Mouse (Mus musculus): ENCODE measurements around the gene Kiss1r. TPM values are rescaled to one million over a fixed set of nuclear protein-coding genes. Genes with fewer than 3 reads are reported as not detected.

Kiss1r gene
- polyA plus RNA-seq, 1 experiment from 2014 or later: 0.83 TPM

DNA sequence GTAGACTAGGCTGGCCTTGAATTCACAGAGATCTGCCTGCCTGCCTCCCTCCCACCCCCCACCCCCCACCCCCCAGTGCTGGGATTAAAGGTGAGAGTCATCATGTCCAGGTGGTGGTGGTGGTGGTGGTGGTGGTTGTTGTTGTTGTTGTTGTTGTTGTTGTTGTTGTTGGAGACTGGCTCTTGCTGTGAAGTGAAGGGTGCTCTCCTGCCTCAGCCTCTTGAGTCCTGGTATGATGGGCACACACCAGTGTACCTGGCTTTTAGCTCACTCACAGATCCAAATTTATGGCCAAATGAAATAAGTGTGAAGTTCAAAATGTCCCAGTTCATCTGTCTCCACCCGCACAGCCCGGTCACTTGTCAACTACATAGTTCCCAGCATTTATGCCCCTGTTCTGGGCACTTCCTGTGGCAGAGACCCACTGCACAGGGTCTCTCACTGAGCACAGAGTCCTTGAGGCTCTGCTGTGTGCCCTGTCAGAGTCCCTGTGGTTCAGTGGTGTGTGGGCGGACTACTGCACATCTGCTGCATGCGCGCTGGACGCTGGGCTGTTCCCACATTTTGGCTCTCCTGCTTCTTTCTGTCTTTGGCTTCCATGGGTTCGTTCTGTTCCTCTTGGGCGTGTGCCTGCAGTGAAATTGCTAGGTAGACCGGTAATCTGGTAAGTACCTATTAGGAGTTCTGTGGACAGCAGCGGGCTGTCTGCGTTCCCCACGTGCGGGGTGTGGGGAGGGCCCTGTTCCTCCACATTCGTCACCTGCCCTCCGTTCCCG, 18.2 kb downstream of the Kiss1r start:
- Histone ChIP-seq H3K4me2 (no peak overlapping the region), H3K4me3 (replicated peaks) (no peak overlapping the region), H3K9ac (no peak overlapping the region), H3K36me3 (peaks cover 8% of the 10 kb centered on the region; the same call in 1 of the 2 replicates), H3K27me3 (replicated peaks) (no peaks in the 10 kb centered on the region), H3K27ac (no peak overlapping the region), H3K4me1 (peaks cover 54% of the 10 kb centered on the region), H3K9me3 (no peaks in the 10 kb centered on the region)
- 82% methylated on average over 16 of the region's 16 CpGs for WGBS
- ATAC-seq (ENCODE audit: insufficient read depth, low FRiP score, low read depth): no peak

DNA sequence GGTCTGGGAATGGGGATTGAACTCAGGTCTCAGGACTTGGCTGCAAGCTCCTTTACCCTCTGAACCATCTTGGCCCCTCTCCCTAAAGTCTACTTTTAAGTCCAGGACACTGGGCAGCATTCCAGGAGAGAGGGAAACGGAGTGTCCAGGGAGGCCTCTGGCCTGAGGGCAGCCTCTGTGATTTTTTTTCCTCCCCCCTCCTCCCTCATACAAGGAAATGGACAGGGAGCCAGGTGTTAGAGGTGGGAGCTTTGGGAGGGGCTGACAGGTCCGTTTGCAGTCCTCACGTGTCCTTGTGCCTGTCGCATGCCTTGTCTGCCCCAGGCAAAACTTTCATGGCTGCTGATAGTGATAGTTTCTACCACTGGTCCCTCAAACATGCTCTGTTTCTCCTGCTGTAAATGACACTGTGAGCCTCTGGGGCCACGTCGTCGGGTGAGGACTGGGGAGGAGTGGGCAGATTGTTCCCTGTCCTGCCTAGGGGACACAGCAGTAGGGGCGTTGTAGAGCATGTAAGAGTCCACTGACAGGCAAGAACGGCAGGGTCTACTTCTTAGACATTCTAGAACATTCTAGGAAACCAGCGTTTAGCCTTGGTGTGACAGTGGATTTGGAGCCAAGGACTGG, 19.6 kb downstream of the Kiss1r start:
- Histone ChIP-seq H3K27me3 (replicated peaks) (no peaks in the 10 kb centered on the region), H3K9me3 (no peaks in the 10 kb centered on the region), H3K4me3 (replicated peaks) (no peak overlapping the region), H3K4me2 (peak overlapping the region; percentile 26), H3K36me3 (peaks cover 8% of the 10 kb centered on the region; the same call in 1 of the 2 replicates), H3K9ac (no peak overlapping the region), H3K4me1 (peaks cover 53% of the 10 kb centered on the region), H3K27ac (peak overlapping the region; percentile 63)
- ATAC-seq (ENCODE audit: insufficient read depth, low FRiP score, low read depth): no peak
- WGBS: 59% methylated on average over 10 of the region's 10 CpGs

- WGBS: 54% methylated on average over 27 of the region's 27 CpGs
- Histone ChIP-seq H3K4me1 (peaks cover 47% of the 10 kb centered on the region), H3K9ac (no peak overlapping the region), H3K27ac (peak overlapping the region; percentile 63), H3K27me3 (replicated peaks) (no peaks in the 10 kb centered on the region), H3K9me3 (no peaks in the 10 kb centered on the region), H3K4me3 (replicated peaks) (no peak overlapping the region), H3K36me3 (peaks cover 5% of the 10 kb centered on the region; the same call in 1 of the 2 replicates), H3K4me2 (peak overlapping the region; percentile 26)
- peak; percentile 36; the same call in 1 of the 2 replicates for ATAC-seq (ENCODE audit: insufficient read depth, low FRiP score, low read depth)
Measured at GRCm38 (mm10) chr10:79936911-79937441, 20.2 kb downstream of the Kiss1r start.

- WGBS: 71% methylated on average over 11 of the region's 11 CpGs
- no peak overlapping the region for H3K9ac ChIP-seq
- no peak for ATAC-seq (ENCODE audit: insufficient read depth, low FRiP score, low read depth)
- no peak overlapping the region for H3K4me2 ChIP-seq
- no peaks in the 10 kb centered on the region for H3K27me3 ChIP-seq (replicated peaks)
- H3K9me3 ChIP-seq: no peaks in the 10 kb centered on the region
- H3K4me3 ChIP-seq (replicated peaks): no peak overlapping the region
- H3K27ac ChIP-seq: 0 out of 2 replicates have a peak overlapping the region, but pooled peaks have one; percentile 9
- H3K36me3 ChIP-seq: peaks cover 5% of the 10 kb centered on the region; the same call in 1 of the 2 replicates
- peaks cover 40% of the 10 kb centered on the region for H3K4me1 ChIP-seq
Measured at GRCm38 (mm10) chr10:79937775-79938526, 21.2 kb downstream of the Kiss1r start.

GRCm38 (mm10) chr10:79940749-79941148, 24.0 kb downstream of the Kiss1r start:
- Histone ChIP-seq H3K4me2 (no peak overlapping the region), H3K36me3 (peaks cover 5% of the 10 kb centered on the region; the same call in 1 of the 2 replicates), H3K27ac (no peak overlapping the region), H3K9ac (no peak overlapping the region), H3K27me3 (replicated peaks) (no peaks in the 10 kb centered on the region), H3K4me3 (replicated peaks) (no peak overlapping the region), H3K9me3 (no peaks in the 10 kb centered on the region), H3K4me1 (peaks cover 44% of the 10 kb centered on the region)
- WGBS: 52% methylated on average over 7 of the region's 7 CpGs
- no peak for ATAC-seq (ENCODE audit: insufficient read depth, low FRiP score, low read depth)

DNA sequence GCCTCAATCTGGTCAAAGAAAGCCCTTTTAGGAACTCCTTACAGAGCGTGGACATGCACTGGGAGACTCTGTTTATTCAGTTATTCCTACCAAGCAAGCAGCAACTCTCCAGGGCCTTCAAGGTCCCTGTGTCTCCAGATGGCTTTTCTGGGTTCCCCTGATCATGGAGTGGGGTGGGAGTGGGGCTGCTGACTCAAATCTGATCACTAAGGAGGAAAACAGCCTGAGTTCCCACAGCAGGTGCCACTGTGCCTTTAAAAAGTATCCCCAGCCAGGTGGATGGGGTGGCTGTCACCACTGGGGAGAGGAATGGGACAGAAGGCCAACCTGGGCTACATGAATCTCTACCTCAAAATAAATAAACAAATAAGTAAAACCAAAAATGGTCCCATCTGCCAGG, 26.2 kb downstream of the Kiss1r start:
- Histone ChIP-seq H3K4me1 (peaks cover 42% of the 10 kb centered on the region), H3K9ac (no peak overlapping the region), H3K9me3 (no peaks in the 10 kb centered on the region), H3K27me3 (replicated peaks) (no peaks in the 10 kb centered on the region), H3K4me2 (no peak overlapping the region), H3K27ac (peak overlapping the region; percentile 86), H3K36me3 (peaks cover 5% of the 10 kb centered on the region), H3K4me3 (replicated peaks) (no peak overlapping the region)
- ATAC-seq (ENCODE audit: insufficient read depth, low FRiP score, low read depth): no peak
- WGBS: 79% methylated on average over 1 of the region's 1 CpGs

- 58% methylated on average over 9 of the region's 9 CpGs for WGBS
- Histone ChIP-seq H3K4me2 (0 out of 2 replicates have a peak overlapping the region, but pooled peaks have one; percentile 19), H3K27me3 (replicated peaks) (no peaks in the 10 kb centered on the region), H3K4me3 (replicated peaks) (no peak overlapping the region), H3K9me3 (no peaks in the 10 kb centered on the region), H3K27ac (peak overlapping the region; percentile 86), H3K4me1 (peaks cover 42% of the 10 kb centered on the region), H3K36me3 (peaks cover 5% of the 10 kb centered on the region), H3K9ac (no peak overlapping the region)
- peak; percentile 66 for ATAC-seq (ENCODE audit: insufficient read depth, low FRiP score, low read depth)
Measured at GRCm38 (mm10) chr10:79943471-79943901, 26.7 kb downstream of the Kiss1r start.

GRCm38 (mm10) chr10:79945507-79946234, 28.9 kb downstream of the Kiss1r start:
- H3K9ac ChIP-seq: no peak overlapping the region
- no peaks in the 10 kb centered on the region for H3K9me3 ChIP-seq
- H3K4me1 ChIP-seq: peaks cover 42% of the 10 kb centered on the region
- WGBS: 31% methylated on average over 16 of the region's 16 CpGs
- peaks cover 26% of the 10 kb centered on the region for H3K36me3 ChIP-seq
- peak; percentile 71 for ATAC-seq (ENCODE audit: insufficient read depth, low FRiP score, low read depth)
- peak overlapping the region; percentile 40 for H3K4me2 ChIP-seq
- H3K27ac ChIP-seq: peak overlapping the region; percentile 86
- H3K4me3 ChIP-seq (replicated peaks): 0 out of 2 replicates have a peak overlapping the region, but pooled peaks have one; percentile 3
- no peaks in the 10 kb centered on the region for H3K27me3 ChIP-seq (replicated peaks)

DNA sequence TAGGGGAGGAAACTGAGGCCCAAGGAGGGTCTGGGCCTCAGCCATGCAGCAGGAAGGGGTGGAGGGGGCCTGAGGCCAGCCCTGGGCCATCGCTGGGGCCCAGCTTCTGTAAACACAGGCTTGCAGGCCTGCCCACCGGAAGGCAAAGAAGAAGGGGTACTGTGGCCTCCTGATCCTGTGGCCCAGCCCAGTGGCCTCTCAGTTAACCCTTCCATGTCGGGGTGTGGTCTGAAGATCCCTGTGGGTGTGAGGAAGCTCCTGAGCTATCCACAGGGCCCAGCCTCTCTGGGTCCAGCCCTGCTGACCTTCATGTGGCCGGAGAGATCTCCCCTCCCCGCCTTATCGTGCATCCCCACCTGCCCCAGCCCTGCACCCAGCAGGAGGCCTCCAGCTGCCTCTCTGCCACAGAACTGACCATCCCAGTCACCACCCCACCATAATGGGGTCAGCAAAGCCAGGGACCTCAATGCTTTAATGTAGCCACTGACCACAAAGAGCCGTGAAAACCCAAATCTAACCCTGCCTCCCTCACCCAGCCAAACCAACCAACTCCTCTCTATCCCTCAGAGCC, 30.1 kb downstream of the Kiss1r start:
- Histone ChIP-seq H3K4me2 (peak overlapping the region; percentile 40), H3K4me3 (replicated peaks) (peak overlapping the region; percentile 16), H3K9ac (peak overlapping the region; percentile 4; the same call in 1 of the 2 replicates), H3K36me3 (peaks cover 34% of the 10 kb centered on the region), H3K27me3 (replicated peaks) (no peaks in the 10 kb centered on the region), H3K27ac (peak overlapping the region; percentile 86), H3K4me1 (peaks cover 42% of the 10 kb centered on the region), H3K9me3 (no peaks in the 10 kb centered on the region)
- ATAC-seq (ENCODE audit: insufficient read depth, low FRiP score, low read depth): peak; percentile 41
- WGBS: 21% methylated on average over 7 of the region's 7 CpGs

- H3K4me1 ChIP-seq: peaks cover 42% of the 10 kb centered on the region
- no peak overlapping the region for H3K9ac ChIP-seq
- H3K27ac ChIP-seq: peak overlapping the region; percentile 86; the same call in 1 of the 2 replicates
- WGBS: 50% methylated on average over 6 of the region's 6 CpGs
- no peak overlapping the region for H3K4me3 ChIP-seq (replicated peaks)
- H3K4me2 ChIP-seq: peak overlapping the region; percentile 40; the same call in 1 of the 2 replicates
- no peaks in the 10 kb centered on the region for H3K27me3 ChIP-seq (replicated peaks)
- H3K36me3 ChIP-seq: peaks cover 31% of the 10 kb centered on the region
- no peaks in the 10 kb centered on the region for H3K9me3 ChIP-seq
- no peak for ATAC-seq (ENCODE audit: insufficient read depth, low FRiP score, low read depth)
Measured at GRCm38 (mm10) chr10:79947502-79947901, 30.7 kb downstream of the Kiss1r start.
